Comparison of ENCODE assay signal across 12 mouse cellular contexts in genomic region chr15:83070942-83071341, GRCm38 (mm10). TPM values are rescaled to one million over a fixed set of nuclear protein-coding genes. Genes with fewer than 3 reads are reported as not detected.
A peak's percentile ranks its signal among the peaks of the same experiment; 100 is the strongest.
DNase-seq lines count a peak whose midpoint lies in the region; ATAC-seq and TF ChIP-seq lines count a peak whose summit lies in the region.
"Had no signal": no experiment of that assay in that cellular context is flagged by ENCODE, and none has a peak within 500 bp of the region (broad histone marks: within the 10 kb centered on the region; RNA-seq: fewer than 3 reads in every experiment).

No protein-coding gene starts in this region.

- no peaks in the 10 kb centered on the region for H3K27me3 ChIP-seq in kidney, adult 2 months (replicated peaks; ENCODE audit: control insufficient read depth, insufficient read depth, low read length)
- no peaks in the 10 kb centered on the region for H3K27me3 ChIP-seq in lung, postnatal 0 days (replicated peaks; ENCODE audit: insufficient read depth, low read length)
- H3K27me3 ChIP-seq: embryonic facial prominence, embryonic 12.5 days had no signal

- WGBS in kidney, adult 2 months = 36% methylated on average over 3 of the region's 3 CpGs
- 22% methylated on average over 3 of the region's 3 CpGs for WGBS in lung, postnatal 0 days

- H3K27ac ChIP-seq in kidney, adult 2 months (ENCODE audit: insufficient read depth, low read depth, low read length) = no peak overlapping the region
- no peak overlapping the region for H3K27ac ChIP-seq in lung, postnatal 0 days (ENCODE audit: low read length)
- H3K27ac ChIP-seq: embryonic facial prominence, embryonic 12.5 days; heart, adult 2 months; liver, embryonic 12.5 days had no signal

- H3K9ac ChIP-seq in lung, postnatal 0 days (replicated peaks; ENCODE audit: low read depth) = no peak overlapping the region
- H3K9ac ChIP-seq: embryonic facial prominence, embryonic 12.5 days; liver, embryonic 12.5 days had no signal

- peaks cover 3% of the 10 kb centered on the region; the same call in 1 of the 2 replicates for H3K4me1 ChIP-seq in kidney, adult 2 months (ENCODE audit: control insufficient read depth, insufficient read depth, low read length)
- no peaks in the 10 kb centered on the region for H3K4me1 ChIP-seq in lung, postnatal 0 days (ENCODE audit: insufficient read depth, low read depth, low read length)
- H3K4me1 ChIP-seq: embryonic facial prominence, embryonic 12.5 days; liver, embryonic 12.5 days had no signal

- no peaks in the 10 kb centered on the region for H3K36me3 ChIP-seq in kidney, adult 2 months (ENCODE audit: control insufficient read depth, insufficient read depth, low read length)
- H3K36me3 ChIP-seq in lung, postnatal 0 days (ENCODE audit: insufficient read depth, low read length) = no peaks in the 10 kb centered on the region
- H3K36me3 ChIP-seq: embryonic facial prominence, embryonic 12.5 days; liver, embryonic 12.5 days had no signal

- H3K9me3 ChIP-seq in lung, postnatal 0 days (ENCODE audit: low read length) = no peaks in the 10 kb centered on the region
- H3K9me3 ChIP-seq: embryonic facial prominence, embryonic 12.5 days; liver, embryonic 12.5 days had no signal

- H3K4me2 ChIP-seq in lung, postnatal 0 days (replicated peaks; ENCODE audit: low read depth, low read length) = no peak overlapping the region
- H3K4me2 ChIP-seq: embryonic facial prominence, embryonic 12.5 days; liver, embryonic 12.5 days had no signal

- ATAC-seq in lung, postnatal 0 days = peak; percentile 92
- ATAC-seq: liver, embryonic 12.5 days had no signal

- TF ChIP-seq POLR2A in kidney, adult 2 months (IDR thresholded peaks at IDR 0.05; ENCODE audit: low read depth, low read length) = no peak

- intact Hi-C loops in left cerebral cortex, postnatal 4 days (cut with DNase I) = no loop called here

- H3K4me3 ChIP-seq in kidney, adult 2 months (ENCODE audit: insufficient read depth, low read depth, low read length) = no peak overlapping the region
- H3K4me3 ChIP-seq in lung, postnatal 0 days (ENCODE audit: low read depth, low read length) = no peak overlapping the region
- H3K4me3 ChIP-seq: embryonic facial prominence, embryonic 12.5 days; heart, adult 2 months; liver, embryonic 12.5 days had no signal

- peak; percentile 74 for DNase-seq in left cerebral cortex, postnatal 4 days
- no peak for DNase-seq in left cerebral cortex, adult 8-10 months (ENCODE audit: low spot score in 2 of 2)
- peak; percentile 95 for DNase-seq in heart, adult 11 months
- DNase-seq in kidney, adult 2 months = peak; percentile 83
- DNase-seq in lung, postnatal 0 days (ENCODE audit: low spot score) = peak; percentile 86
- no peak for DNase-seq in frontal cortex, postnatal 25 days (ENCODE audit: low spot score in 2 of 2)
- no peak for DNase-seq in ovary, postnatal 14 days (ENCODE audit: low spot score)
- no peak for DNase-seq in thymus, postnatal 4 days
- DNase-seq: adrenal gland, postnatal 36 days had no signal

- no peak for TF ChIP-seq EP300 in lung, postnatal 0 days (IDR thresholded peaks at IDR 0.05)

- no peak for TF ChIP-seq CTCF in kidney, adult 2 months (conservative IDR thresholded peaks at IDR 0.05; ENCODE audit: insufficient read depth, insufficient read length, low read depth, low read length)
- TF ChIP-seq CTCF in lung, postnatal 0 days (IDR thresholded peaks at IDR 0.05) = no peak

RNA-seq across cellular contexts. Expression of gene Serhl, which starts 18.4 kb away (rescaled TPM):
- 1 to 10 TPM; 5.1 to 7.3 TPM for total RNA-seq in left cerebral cortex, postnatal 4 days (2021)
- total RNA-seq in left cerebral cortex, adult 8-10 months (2022) = 10 to 100 TPM in 2 of 4 experiments, 1 to 10 TPM in 2; 8.6 to 12.4 (median 10.0) TPM
- polyA plus RNA-seq in kidney, adult 2 months (2012; rRNA removed) = 106 and 124 TPM in 2 replicates
- 50.9 and 53.9 TPM in 2 replicates for polyA plus RNA-seq in lung, postnatal 0 days (2015; fragmentation: Nextera tagmentation; extraction: Ambion mirVana)

RNA-seq across cellular contexts. Expression of gene Nfam1, which starts 37.8 kb away (rescaled TPM):
- 1 to 10 TPM; 2.0 to 2.1 TPM for total RNA-seq in left cerebral cortex, postnatal 4 days (2021)
- 1 to 10 TPM; 2.3 to 4.1 (median 3.6) TPM for total RNA-seq in left cerebral cortex, adult 8-10 months (2022)
- 2.2 and 2.9 TPM in 2 replicates for polyA plus RNA-seq in kidney, adult 2 months (2012; rRNA removed)
- polyA plus RNA-seq in lung, postnatal 0 days (2015; fragmentation: Nextera tagmentation; extraction: Ambion mirVana) = 6.3 and 6.5 TPM in 2 replicates

RNA-seq across cellular contexts. Expression of gene Rrp7a, which starts 51.7 kb away (rescaled TPM):
- 100 to 1,000 TPM; 125 to 127 TPM for total RNA-seq in left cerebral cortex, postnatal 4 days (2021)
- 100 to 1,000 TPM; 128 to 155 (median 146) TPM for total RNA-seq in left cerebral cortex, adult 8-10 months (2022)
- 110 and 126 TPM in 2 replicates for polyA plus RNA-seq in kidney, adult 2 months (2012; rRNA removed)
- 38.2 and 40.2 TPM in 2 replicates for polyA plus RNA-seq in lung, postnatal 0 days (2015; fragmentation: Nextera tagmentation; extraction: Ambion mirVana)

Comparison
In these comparisons a context has a peak if more than half of its experiments do, and no peak if none do; other contexts are left out.
1. DNase-seq: peak in left cerebral cortex, postnatal 4 days (single experiment), heart, adult 11 months (single experiment), kidney, adult 2 months (single experiment) and lung, postnatal 0 days (single experiment); none in left cerebral cortex, adult 8-10 months (0 of 2), frontal cortex, postnatal 25 days (0 of 2), ovary, postnatal 14 days (single experiment) and thymus, postnatal 4 days (single experiment).